Comparison of ENCODE assay signal across 12 mouse cellular contexts in genomic region chr9:107615035-107615434, GRCm38 (mm10). TPM values are rescaled to one million over a fixed set of nuclear protein-coding genes. Genes with fewer than 3 reads are reported as not detected.
A peak's percentile ranks its signal among the peaks of the same experiment; 100 is the strongest.
DNase-seq lines count a peak whose midpoint lies in the region; ATAC-seq and TF ChIP-seq lines count a peak whose summit lies in the region.
"Had no signal": no experiment of that assay in that cellular context is flagged by ENCODE, and none has a peak within 500 bp of the region (broad histone marks: within the 10 kb centered on the region; RNA-seq: fewer than 3 reads in every experiment).

No protein-coding gene starts in this region.

- peaks cover 68% of the 10 kb centered on the region for H3K36me3 ChIP-seq in hindbrain, embryonic 10.5 days
- peaks cover 63% of the 10 kb centered on the region for H3K36me3 ChIP-seq in hindbrain, embryonic 14.5 days (replicated peaks; ENCODE audit: control insufficient read depth, insufficient read depth)
- H3K36me3 ChIP-seq in heart, postnatal 0 days (replicated peaks; ENCODE audit: control insufficient read depth, insufficient read depth, low read length): peaks cover 49% of the 10 kb centered on the region
- peaks cover 22% of the 10 kb centered on the region for H3K36me3 ChIP-seq in myocyte (ENCODE audit: control insufficient read depth, insufficient read depth)

- H3K79me2 ChIP-seq in myocyte (ENCODE audit: control insufficient read depth, insufficient read depth): no peaks in the 10 kb centered on the region

- DNase-seq in cerebellum, adult 9-11 months: peak; percentile 54
- no peak for DNase-seq in cerebellum, adult 11 months
- peak; percentile 60 for DNase-seq in hindbrain, embryonic 10.5 days (ENCODE audit: low spot score)
- no peak for DNase-seq in hindbrain, embryonic 14.5 days (ENCODE audit: low spot score)
- DNase-seq in heart, postnatal 0 days (ENCODE audit: low spot score): no peak
- DNase-seq in adrenal gland, postnatal 25 days: no peak
- DNase-seq: kidney, postnatal 14 days; lung, postnatal 14 days; right cerebral cortex, postnatal 14 days had no signal

- no peak overlapping the region for H3ac ChIP-seq in myocyte (ENCODE audit: control insufficient read depth, insufficient read length)

- no peak overlapping the region for H3K9ac ChIP-seq in hindbrain, embryonic 14.5 days
- 0 out of 2 replicates have a peak overlapping the region, but pooled peaks have one; percentile 21 for H3K9ac ChIP-seq in heart, postnatal 0 days (replicated peaks; ENCODE audit: low read depth, low read length)
- H3K9ac ChIP-seq: limb, embryonic 15.5 days had no signal

- no peak for TF ChIP-seq CTCF in heart, postnatal 0 days (IDR thresholded peaks at IDR 0.05; ENCODE audit: low read depth)

- ATAC-seq in hindbrain, embryonic 14.5 days (ENCODE audit: low FRiP score): no peak
- ATAC-seq in heart, postnatal 0 days (ENCODE audit: insufficient read depth, low read depth): no peak
- no peak for ATAC-seq in frontal cortex, adult (ENCODE audit: low TSS enrichment)

- no peaks in the 10 kb centered on the region for H3K27me3 ChIP-seq in hindbrain, embryonic 10.5 days (ENCODE audit: insufficient read depth, poor library complexity, severe bottlenecking)
- H3K27me3 ChIP-seq in hindbrain, embryonic 14.5 days (ENCODE audit: control insufficient read depth, insufficient read depth, low read length): no peaks in the 10 kb centered on the region
- no peaks in the 10 kb centered on the region for H3K27me3 ChIP-seq in heart, postnatal 0 days (ENCODE audit: control insufficient read depth, insufficient read depth, low read length)
- H3K27me3 ChIP-seq in myocyte (ENCODE audit: control insufficient read depth, insufficient read depth, insufficient read length): no peaks in the 10 kb centered on the region
- H3K27me3 ChIP-seq: limb, embryonic 15.5 days had no signal

- peak overlapping the region; percentile 85 for H3K27ac ChIP-seq in hindbrain, embryonic 10.5 days
- H3K27ac ChIP-seq in hindbrain, embryonic 14.5 days: no peak overlapping the region
- no peak overlapping the region; the same call in 1 of the 2 replicates for H3K27ac ChIP-seq in heart, postnatal 0 days (ENCODE audit: low read depth)
- H3K27ac ChIP-seq: limb, embryonic 15.5 days had no signal

- H3K4me3 ChIP-seq in hindbrain, embryonic 10.5 days: peak overlapping the region; percentile 9; the same call in 1 of the 2 replicates
- H3K4me3 ChIP-seq in hindbrain, embryonic 14.5 days (replicated peaks; ENCODE audit: low read length): no peak overlapping the region
- no peak overlapping the region for H3K4me3 ChIP-seq in heart, postnatal 0 days (ENCODE audit: low read depth, low read length)
- H3K4me3 ChIP-seq in myocyte: no peak overlapping the region
- H3K4me3 ChIP-seq: limb, embryonic 15.5 days had no signal

- H3K4me1 ChIP-seq in hindbrain, embryonic 10.5 days (replicated peaks): peaks cover 71% of the 10 kb centered on the region
- peaks cover 19% of the 10 kb centered on the region for H3K4me1 ChIP-seq in hindbrain, embryonic 14.5 days (replicated peaks; ENCODE audit: control insufficient read depth, insufficient read depth, low read length)
- peaks cover 42% of the 10 kb centered on the region for H3K4me1 ChIP-seq in heart, postnatal 0 days (ENCODE audit: control insufficient read depth, insufficient read depth)

- WGBS in hindbrain, embryonic 10.5 days: 49% methylated on average over 4 of the region's 4 CpGs
- 43% methylated on average over 4 of the region's 4 CpGs for WGBS in hindbrain, embryonic 14.5 days
- WGBS in heart, postnatal 0 days: 53% methylated on average over 4 of the region's 4 CpGs

- TF ChIP-seq POLR2A in myocyte (IDR thresholded peaks at IDR 0.05; ENCODE audit: insufficient read length, low read depth): no peak

- no peaks in the 10 kb centered on the region for H3K9me3 ChIP-seq in hindbrain, embryonic 10.5 days
- no peaks in the 10 kb centered on the region for H3K9me3 ChIP-seq in hindbrain, embryonic 14.5 days (ENCODE audit: control insufficient read depth, low read length)
- H3K9me3 ChIP-seq in heart, postnatal 0 days (replicated peaks; ENCODE audit: control insufficient read depth, low read length): no peaks in the 10 kb centered on the region
- H3K9me3 ChIP-seq: limb, embryonic 15.5 days had no signal

- no peak for TF ChIP-seq EP300 in heart, postnatal 0 days (IDR thresholded peaks at IDR 0.05; ENCODE audit: low read depth)

- no peak overlapping the region for H3K4me2 ChIP-seq in hindbrain, embryonic 14.5 days (replicated peaks)
- no peak overlapping the region for H3K4me2 ChIP-seq in heart, postnatal 0 days (ENCODE audit: low read depth, low read length)
- H3K4me2 ChIP-seq in myocyte (ENCODE audit: low read depth): no peak overlapping the region
- H3K4me2 ChIP-seq: limb, embryonic 15.5 days had no signal

TF ChIP-seq in myocyte, 11 proteins besides CTCF, POLR2A, EP300 and RAD21:
- no peak for TF ChIP-seq E2F4 (IDR thresholded peaks at IDR 0.05; ENCODE audit: insufficient read depth)
- no peak for TF ChIP-seq TCF12 (IDR thresholded peaks at IDR 0.05; ENCODE audit: insufficient read depth, poor library complexity, severe bottlenecking)
- TF ChIP-seq MAX (IDR thresholded peaks at IDR 0.05; ENCODE audit: low read depth): no peak
- TF ChIP-seq MYOD1 (IDR thresholded peaks at IDR 0.05; ENCODE audit: control insufficient read depth in 1 of 3, insufficient read length in 2 of 3, low read depth in 2 of 3): no peak
- TF ChIP-seq POLR2AphosphoS2 (IDR thresholded peaks at IDR 0.05; ENCODE audit: insufficient read length, low read depth): peak; percentile 30

RNA-seq across cellular contexts. Expression of gene Sema3b, which starts 6.0 kb away (rescaled TPM):
- polyA plus RNA-seq in hindbrain, embryonic 10.5 days (2016; fragmentation: Nextera tagmentation; extraction: Ambion mirVana): 3.9 and 5.2 TPM in 2 replicates
- polyA plus RNA-seq in hindbrain, embryonic 14.5 days (2014; fragmentation: Nextera tagmentation; extraction: Ambion mirVana): 4.2 and 4.5 TPM in 2 replicates
- total RNA-seq in heart, postnatal 0 days (2014; rRNA removed; ENCODE audit: low replicate concordance): 21.0 and 34.9 TPM in 2 replicates
- polyA plus RNA-seq in heart, postnatal 0 days (2015; fragmentation: Nextera tagmentation; extraction: Ambion mirVana): 8.9 and 9.1 TPM in 2 replicates
- 59.9 TPM for polyA plus RNA-seq in myocyte (2012; fragmentation: generic; extraction: Trizol)
- total RNA-seq in adrenal gland, postnatal 25 days (2021): 5.1 and 8.4 TPM in 2 replicates

RNA-seq across cellular contexts. Expression of gene Gnai2, which starts 20.1 kb away (rescaled TPM):
- polyA plus RNA-seq in hindbrain, embryonic 10.5 days (2016; fragmentation: Nextera tagmentation; extraction: Ambion mirVana): 554 and 640 TPM in 2 replicates
- polyA plus RNA-seq in hindbrain, embryonic 14.5 days (2014; fragmentation: Nextera tagmentation; extraction: Ambion mirVana): 282 and 291 TPM in 2 replicates
- 472 and 473 TPM in 2 replicates for total RNA-seq in heart, postnatal 0 days (2014; rRNA removed; ENCODE audit: low replicate concordance)
- 291 and 295 TPM in 2 replicates for polyA plus RNA-seq in heart, postnatal 0 days (2015; fragmentation: Nextera tagmentation; extraction: Ambion mirVana)
- polyA plus RNA-seq in myocyte (2012; fragmentation: generic; extraction: Trizol): 499 TPM
- 202 and 238 TPM in 2 replicates for total RNA-seq in adrenal gland, postnatal 25 days (2021)

RNA-seq across cellular contexts. Expression of gene Ifrd2, which starts 27.6 kb away (rescaled TPM):
- 41.1 and 54.1 TPM in 2 replicates for polyA plus RNA-seq in hindbrain, embryonic 10.5 days (2016; fragmentation: Nextera tagmentation; extraction: Ambion mirVana)
- 11.2 and 16.5 TPM in 2 replicates for polyA plus RNA-seq in hindbrain, embryonic 14.5 days (2014; fragmentation: Nextera tagmentation; extraction: Ambion mirVana)
- 22.3 and 31.2 TPM in 2 replicates for total RNA-seq in heart, postnatal 0 days (2014; rRNA removed; ENCODE audit: low replicate concordance)
- polyA plus RNA-seq in heart, postnatal 0 days (2015; fragmentation: Nextera tagmentation; extraction: Ambion mirVana): 28.6 and 33.6 TPM in 2 replicates
- polyA plus RNA-seq in myocyte (2012; fragmentation: generic; extraction: Trizol): 29.4 TPM
- total RNA-seq in adrenal gland, postnatal 25 days (2021): 47.0 and 54.5 TPM in 2 replicates

RNA-seq across cellular contexts. Expression of gene Hyal3, which starts 34.4 kb away (rescaled TPM):
- polyA plus RNA-seq in hindbrain, embryonic 10.5 days (2016; fragmentation: Nextera tagmentation; extraction: Ambion mirVana): 0.41 and 0.77 TPM in 2 replicates
- 0.96 and 1.2 TPM in 2 replicates for polyA plus RNA-seq in hindbrain, embryonic 14.5 days (2014; fragmentation: Nextera tagmentation; extraction: Ambion mirVana)
- total RNA-seq in heart, postnatal 0 days (2014; rRNA removed; ENCODE audit: low replicate concordance): 0.65 and 0.66 TPM in 2 replicates
- polyA plus RNA-seq in heart, postnatal 0 days (2015; fragmentation: Nextera tagmentation; extraction: Ambion mirVana): 0.29 and 0.44 TPM in 2 replicates
- 0.43 TPM for polyA plus RNA-seq in myocyte (2012; fragmentation: generic; extraction: Trizol)
- 2.0 and 2.8 TPM in 2 replicates for total RNA-seq in adrenal gland, postnatal 25 days (2021)

RNA-seq across cellular contexts. Expression of gene Naa80, which starts 36.3 kb away (rescaled TPM):
- 19.2 and 20.8 TPM in 2 replicates for polyA plus RNA-seq in hindbrain, embryonic 10.5 days (2016; fragmentation: Nextera tagmentation; extraction: Ambion mirVana)
- 14.4 and 16.4 TPM in 2 replicates for polyA plus RNA-seq in hindbrain, embryonic 14.5 days (2014; fragmentation: Nextera tagmentation; extraction: Ambion mirVana)
- total RNA-seq in heart, postnatal 0 days (2014; rRNA removed; ENCODE audit: low replicate concordance): 28.4 and 58.8 TPM in 2 replicates
- polyA plus RNA-seq in heart, postnatal 0 days (2015; fragmentation: Nextera tagmentation; extraction: Ambion mirVana): 14.5 and 17.5 TPM in 2 replicates
- polyA plus RNA-seq in myocyte (2012; fragmentation: generic; extraction: Trizol): 13.8 TPM
- total RNA-seq in adrenal gland, postnatal 25 days (2021): 21.2 and 21.4 TPM in 2 replicates

Comparison
In these comparisons a context has a peak if more than half of its experiments do, and no peak if none do; other contexts are left out.
1. DNase-seq: peak in cerebellum, adult 9-11 months (single experiment) and hindbrain, embryonic 10.5 days (single experiment); none in cerebellum, adult 11 months (single experiment), hindbrain, embryonic 14.5 days (single experiment), heart, postnatal 0 days (single experiment) and adrenal gland, postnatal 25 days (single experiment).